Mouse (Mus musculus): ENCODE data around the gene Nme8. TPM values are rescaled to one million over a fixed set of nuclear protein-coding genes. Genes with fewer than 3 reads are reported as not detected.
A peak's percentile ranks its signal among the peaks of the same experiment; 100 is the strongest.

Nme8 gene
- polyA plus RNA-seq, 1 experiment from 2014 or later, result not detected

DNA sequence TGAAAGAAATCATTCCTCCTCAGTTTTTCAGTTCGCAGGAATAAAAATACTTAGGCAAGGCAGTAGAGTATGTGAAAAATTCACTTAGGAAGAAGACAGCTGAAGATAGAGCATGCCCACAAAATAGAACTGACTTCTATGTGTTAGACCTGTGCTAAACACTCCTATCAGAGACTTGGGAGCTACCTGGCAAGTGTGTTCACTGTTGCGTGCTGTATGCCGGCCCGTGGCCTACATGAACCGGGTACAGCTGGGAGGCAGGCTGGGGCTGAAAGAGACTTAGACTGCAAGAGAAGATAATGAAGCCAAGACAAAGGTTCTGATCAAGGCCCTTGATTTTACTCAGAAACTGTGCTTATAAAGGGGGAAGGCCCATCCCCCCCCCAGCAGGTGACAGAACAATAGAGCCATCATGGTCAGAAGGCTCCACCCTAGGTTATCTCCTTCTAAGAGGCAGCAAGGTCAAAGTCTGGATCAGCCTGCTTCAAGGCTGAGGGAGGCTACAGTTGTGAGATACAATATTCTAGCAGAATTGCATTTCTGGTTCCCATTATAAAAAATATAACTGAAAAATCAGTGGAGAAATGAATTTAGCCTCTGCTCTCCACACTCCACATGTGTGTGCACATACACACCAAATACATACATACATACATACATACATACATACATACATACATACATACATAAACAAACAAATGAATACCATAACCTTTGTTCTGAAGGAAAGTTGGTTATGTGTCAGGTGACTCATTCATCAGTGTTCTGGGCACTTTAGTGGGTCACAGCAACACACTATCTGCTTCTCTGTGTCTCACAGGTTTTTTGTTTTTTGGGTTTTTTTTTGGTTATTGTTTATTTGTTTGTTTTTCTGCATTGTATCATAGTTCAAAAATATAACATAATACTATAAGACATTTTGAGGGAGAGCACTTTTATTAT lies 66.6 kb downstream of the Nme8 start:
- H3K4me3 ChIP-seq (replicated peaks), result no peak overlapping the region
- ATAC-seq (ENCODE audit: low FRiP score), result no peak
- no peak overlapping the region for H3K4me2 ChIP-seq
- WGBS, result 88% methylated on average over 5 of the region's 5 CpGs
- H3K27ac ChIP-seq, result no peak overlapping the region
- no peaks in the 10 kb centered on the region for H3K4me1 ChIP-seq
- H3K9ac ChIP-seq, result no peak overlapping the region
- no peaks in the 10 kb centered on the region for H3K36me3 ChIP-seq (replicated peaks)
- no peaks in the 10 kb centered on the region for H3K9me3 ChIP-seq
- no peaks in the 10 kb centered on the region for H3K27me3 ChIP-seq

- H3K27ac ChIP-seq, result no peak overlapping the region
- H3K9ac ChIP-seq, result no peak overlapping the region
- WGBS, result 80% methylated on average over 1 of the region's 1 CpGs
- H3K4me3 ChIP-seq (replicated peaks), result no peak overlapping the region
- no peak overlapping the region for H3K4me2 ChIP-seq
- peaks cover 11% of the 10 kb centered on the region; the same call in 1 of the 2 replicates for H3K27me3 ChIP-seq
- H3K36me3 ChIP-seq (replicated peaks), result no peaks in the 10 kb centered on the region
- no peak for ATAC-seq (ENCODE audit: low FRiP score)
- H3K4me1 ChIP-seq, result peaks cover 16% of the 10 kb centered on the region
- H3K9me3 ChIP-seq, result no peaks in the 10 kb centered on the region
Observed at GRCm38 (mm10) chr13:19626473-19626872, 71.1 kb downstream of the Nme8 start.

GRCm38 (mm10) chr13:19624632-19625320 lies 72.8 kb downstream of the Nme8 start:
- Histone ChIP-seq H3K4me3 (replicated peaks) (no peak overlapping the region), H3K9ac (no peak overlapping the region), H3K9me3 (no peaks in the 10 kb centered on the region), H3K27me3 (peaks cover 11% of the 10 kb centered on the region; the same call in 1 of the 2 replicates), H3K4me1 (peaks cover 16% of the 10 kb centered on the region), H3K36me3 (replicated peaks) (no peaks in the 10 kb centered on the region), H3K27ac (no peak overlapping the region), H3K4me2 (0 out of 2 replicates have a peak overlapping the region, but pooled peaks have one; percentile 2)
- no peak for ATAC-seq (ENCODE audit: low FRiP score)
- WGBS, result 87% methylated on average over 11 of the region's 11 CpGs

DNA sequence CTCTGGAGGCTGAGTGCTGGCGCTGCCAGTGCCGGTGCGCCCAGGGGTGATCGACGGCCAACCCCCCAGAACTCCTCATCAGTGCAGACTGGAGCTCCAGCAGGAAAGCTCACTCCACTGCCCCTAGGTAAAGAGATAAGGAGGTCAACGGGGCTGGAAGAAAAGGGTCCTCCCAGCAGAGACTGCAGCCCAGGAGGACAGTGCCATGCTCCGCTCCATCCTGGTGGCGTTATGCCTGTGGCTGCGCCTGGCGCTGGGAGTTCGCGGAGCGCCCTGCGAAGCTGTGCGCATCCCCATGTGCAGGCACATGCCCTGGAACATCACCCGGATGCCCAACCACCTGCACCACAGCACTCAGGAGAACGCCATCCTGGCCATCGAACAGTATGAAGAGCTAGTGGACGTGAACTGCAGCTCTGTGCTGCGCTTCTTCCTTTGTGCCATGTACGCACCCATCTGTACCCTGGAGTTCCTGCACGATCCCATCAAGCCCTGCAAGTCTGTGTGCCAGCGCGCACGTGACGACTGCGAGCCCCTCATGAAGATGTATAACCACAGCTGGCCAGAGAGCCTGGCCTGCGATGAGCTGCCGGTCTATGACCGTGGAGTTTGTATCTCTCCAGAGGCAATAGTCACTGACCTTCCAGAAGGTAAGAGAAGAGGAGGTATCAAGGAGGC lies 74.2 kb downstream of the Nme8 start:
- 22% methylated on average over 30 of the region's 30 CpGs for WGBS
- ATAC-seq (ENCODE audit: low FRiP score), result peak; percentile 31
- peak overlapping the region; percentile 81 for H3K4me2 ChIP-seq
- H3K9ac ChIP-seq, result peak overlapping the region; percentile 56
- H3K27ac ChIP-seq, result no peak overlapping the region
- peaks cover 11% of the 10 kb centered on the region; the same call in 1 of the 2 replicates for H3K27me3 ChIP-seq
- H3K4me3 ChIP-seq (replicated peaks), result peak overlapping the region; percentile 52
- H3K36me3 ChIP-seq (replicated peaks), result no peaks in the 10 kb centered on the region
- H3K4me1 ChIP-seq, result peaks cover 21% of the 10 kb centered on the region
- no peaks in the 10 kb centered on the region for H3K9me3 ChIP-seq

GRCm38 (mm10) chr13:19622573-19623227 lies 74.9 kb downstream of the Nme8 start, which contains the start of gene Sfrp4:
Sfrp4 (plus strand) TSS chr13:19623104.
- H3K9me3 ChIP-seq, result no peaks in the 10 kb centered on the region
- H3K27ac ChIP-seq, result no peak within 1 kb of the TSS
- H3K27me3 ChIP-seq, result peaks cover 11% of the 10 kb centered on the region; the same call in 1 of the 2 replicates
- 2% methylated on average over 25 of the region's 25 CpGs for WGBS
- H3K4me1 ChIP-seq, result peaks cover 24% of the 10 kb centered on the region
- no peaks in the 10 kb centered on the region for H3K36me3 ChIP-seq (replicated peaks)
- peak; percentile 80 for ATAC-seq (ENCODE audit: low FRiP score)
- H3K4me3 ChIP-seq (replicated peaks), result peak within 1 kb of the TSS; percentile 52
- peak within 1 kb of the TSS; percentile 81 for H3K4me2 ChIP-seq
- H3K9ac ChIP-seq, result peak within 1 kb of the TSS; percentile 56

GRCm38 (mm10) chr13:19619216-19619927 lies 78.2 kb downstream of the Nme8 start, which contains the start of gene Epdr1:
Epdr1 (minus strand) TSS chr13:19619927.
- Histone ChIP-seq H3K9ac (peak within 1 kb of the TSS; percentile 84), H3K4me3 (replicated peaks) (peak within 1 kb of the TSS; percentile 64), H3K9me3 (no peaks in the 10 kb centered on the region), H3K4me1 (peaks cover 24% of the 10 kb centered on the region), H3K36me3 (replicated peaks) (0 out of 2 replicates have a peak, but pooled peaks cover 2% of the 10 kb centered on the region), H3K4me2 (peak within 1 kb of the TSS; percentile 78), H3K27ac (peak within 1 kb of the TSS; percentile 77), H3K27me3 (peaks cover 11% of the 10 kb centered on the region; the same call in 1 of the 2 replicates)
- peak; percentile 79 for ATAC-seq (ENCODE audit: low FRiP score)
- WGBS, result under 1% methylated on average over 46 of the region's 46 CpGs

GRCm38 (mm10) chr13:19618841-19619215 lies 78.8 kb downstream of the Nme8 start:
- WGBS, result 0% methylated on average over 5 of the region's 5 CpGs
- Histone ChIP-seq H3K4me2 (peak overlapping the region; percentile 78), H3K9me3 (no peaks in the 10 kb centered on the region), H3K27me3 (peaks cover 6% of the 10 kb centered on the region; the same call in 1 of the 2 replicates), H3K9ac (peak overlapping the region; percentile 84), H3K36me3 (replicated peaks) (0 out of 2 replicates have a peak, but pooled peaks cover 2% of the 10 kb centered on the region), H3K4me3 (replicated peaks) (peak overlapping the region; percentile 64), H3K27ac (peak overlapping the region; percentile 77; the same call in 1 of the 2 replicates), H3K4me1 (peaks cover 21% of the 10 kb centered on the region)
- ATAC-seq (ENCODE audit: low FRiP score), result no peak; the same call in 1 of the 2 replicates

- WGBS, result 90% methylated on average over 4 of the region's 4 CpGs
- no peak for ATAC-seq (ENCODE audit: low FRiP score)
- peaks cover 13% of the 10 kb centered on the region for H3K4me1 ChIP-seq
- H3K9me3 ChIP-seq, result no peaks in the 10 kb centered on the region
- 0 out of 2 replicates have a peak, but pooled peaks cover 2% of the 10 kb centered on the region for H3K36me3 ChIP-seq (replicated peaks)
- H3K27ac ChIP-seq, result no peak overlapping the region
- H3K4me2 ChIP-seq, result peak overlapping the region; percentile 78; the same call in 1 of the 2 replicates
- H3K9ac ChIP-seq, result no peak overlapping the region
- H3K27me3 ChIP-seq, result no peaks in the 10 kb centered on the region; the same call in 1 of the 2 replicates
- H3K4me3 ChIP-seq (replicated peaks), result no peak overlapping the region
Observed at GRCm38 (mm10) chr13:19618081-19618480, 79.5 kb downstream of the Nme8 start.

GRCm38 (mm10) chr13:19614311-19614710 lies 83.3 kb downstream of the Nme8 start:
- no peak overlapping the region for H3K27ac ChIP-seq
- H3K27me3 ChIP-seq, result no peaks in the 10 kb centered on the region
- H3K4me2 ChIP-seq, result no peak overlapping the region
- H3K36me3 ChIP-seq (replicated peaks), result 0 out of 2 replicates have a peak, but pooled peaks cover 2% of the 10 kb centered on the region
- WGBS, result 91% methylated on average over 1 of the region's 1 CpGs
- H3K4me1 ChIP-seq, result peaks cover 17% of the 10 kb centered on the region
- H3K9ac ChIP-seq, result no peak overlapping the region
- H3K9me3 ChIP-seq, result no peaks in the 10 kb centered on the region
- ATAC-seq (ENCODE audit: low FRiP score), result no peak
- H3K4me3 ChIP-seq (replicated peaks), result no peak overlapping the region

DNA sequence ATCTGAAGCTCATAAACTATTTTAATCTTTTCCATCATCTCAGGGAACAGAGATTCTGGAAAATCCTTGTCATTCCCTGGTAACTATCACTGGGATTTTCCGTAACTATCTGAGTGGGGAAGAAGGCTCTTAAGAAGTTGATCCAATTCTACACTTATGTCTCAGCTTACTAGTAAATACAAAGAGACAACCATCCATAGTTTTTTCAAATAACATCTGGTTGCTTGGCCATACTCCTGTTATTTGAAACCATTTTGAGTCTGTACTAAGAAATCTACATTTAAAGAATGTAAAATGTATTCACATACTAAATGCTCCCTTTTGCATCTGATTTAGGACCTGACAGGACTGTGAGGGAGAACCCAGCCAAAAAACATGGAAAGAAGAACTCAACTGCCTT lies 84.2 kb downstream of the Nme8 start:
- H3K27me3 ChIP-seq, result no peaks in the 10 kb centered on the region
- no peak overlapping the region for H3K9ac ChIP-seq
- H3K4me3 ChIP-seq (replicated peaks), result no peak overlapping the region
- ATAC-seq (ENCODE audit: low FRiP score), result no peak
- H3K9me3 ChIP-seq, result no peaks in the 10 kb centered on the region
- WGBS, result 93% methylated on average over 1 of the region's 1 CpGs
- H3K4me2 ChIP-seq, result no peak overlapping the region
- 0 out of 2 replicates have a peak, but pooled peaks cover 2% of the 10 kb centered on the region for H3K36me3 ChIP-seq (replicated peaks)
- H3K4me1 ChIP-seq, result peaks cover 13% of the 10 kb centered on the region
- no peak overlapping the region for H3K27ac ChIP-seq

DNA sequence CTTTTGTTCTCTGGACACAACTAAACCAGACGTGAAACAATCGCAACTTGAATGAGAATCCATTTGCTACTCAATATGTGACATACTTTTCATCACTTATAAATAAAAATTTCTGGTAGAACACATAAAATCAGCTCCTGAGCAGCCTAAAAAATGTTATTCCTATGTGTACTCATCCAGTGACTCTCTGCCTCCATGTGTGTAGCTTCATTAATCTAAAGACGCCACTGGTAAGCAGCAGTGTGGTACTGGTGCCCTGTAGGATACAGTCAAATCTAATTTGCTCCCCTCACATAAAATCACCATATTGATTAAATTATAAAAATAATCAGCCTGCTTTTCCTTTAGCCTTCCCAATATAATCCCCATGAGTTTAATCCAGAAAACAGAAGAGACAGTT lies 84.6 kb downstream of the Nme8 start:
- Histone ChIP-seq H3K4me2 (no peak overlapping the region), H3K9ac (no peak overlapping the region), H3K9me3 (no peaks in the 10 kb centered on the region), H3K4me1 (peaks cover 10% of the 10 kb centered on the region), H3K4me3 (replicated peaks) (no peak overlapping the region), H3K27ac (no peak overlapping the region), H3K36me3 (replicated peaks) (0 out of 2 replicates have a peak, but pooled peaks cover 2% of the 10 kb centered on the region), H3K27me3 (no peaks in the 10 kb centered on the region)
- 61% methylated on average over 3 of the region's 3 CpGs for WGBS
- ATAC-seq (ENCODE audit: low FRiP score), result no peak
